Mouse (Mus musculus): Measurements from ENCODE around the gene Ap3d1. TPM values are rescaled to one million over a fixed set of nuclear protein-coding genes. Genes with fewer than 3 reads are reported as not detected.

Gene Ap3d1
- polyA plus RNA-seq, 1 experiment: 92.5 TPM

DNA sequence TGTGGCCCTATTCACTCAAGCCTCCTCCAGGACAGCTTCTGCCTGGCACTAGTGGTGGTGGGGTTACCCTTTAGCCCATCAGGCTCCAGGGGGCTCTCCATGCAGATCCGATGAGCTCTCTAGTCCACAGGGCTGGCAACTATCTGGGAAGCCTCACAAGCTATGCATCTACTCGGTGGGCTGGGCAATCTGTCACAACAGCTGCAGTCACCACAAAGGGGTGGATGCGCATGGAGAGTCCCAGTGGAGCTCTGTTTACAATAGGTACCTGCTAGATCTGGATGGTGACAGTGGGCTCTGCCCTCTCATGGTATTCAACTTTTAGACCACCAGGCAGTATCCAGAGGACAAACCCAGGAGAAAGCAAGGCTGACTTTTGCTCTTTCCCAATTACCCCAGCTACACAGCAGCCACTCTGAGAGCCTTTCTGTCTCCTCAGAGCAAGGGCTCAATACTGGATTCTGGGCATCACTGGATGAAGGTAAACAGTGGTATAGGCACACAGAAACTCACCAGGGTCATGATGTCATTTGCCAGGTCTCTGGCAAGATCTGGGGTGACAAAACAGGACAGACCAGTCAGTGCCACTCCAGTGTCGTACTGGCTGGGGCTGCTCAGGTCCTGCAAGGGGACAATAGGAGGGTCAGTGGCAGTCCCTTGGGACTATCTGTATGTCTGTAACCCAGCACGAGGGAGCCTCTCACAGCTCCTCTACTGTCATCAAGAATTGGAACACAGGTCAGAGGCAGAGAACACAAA, 14.5 kb downstream of the Ap3d1 start:
- Histone ChIP-seq H3K27ac (ENCODE audit: insufficient read depth, low read length) (no peak overlapping the region), H3K36me3 (ENCODE audit: control insufficient read depth, insufficient read depth, low read length) (peaks cover 63% of the 10 kb centered on the region), H3K27me3 (ENCODE audit: control insufficient read depth, insufficient read depth, low read length) (no peaks in the 10 kb centered on the region), H3K4me1 (ENCODE audit: control insufficient read depth, insufficient read depth, insufficient read length) (no peaks in the 10 kb centered on the region), H3K4me3 (ENCODE audit: extremely low read depth, insufficient read depth, insufficient read length) (no peak overlapping the region)
- DNase-seq (ENCODE audit: low read depth in 1 of 2, low spot score in 2 of 2): no peak
- 92% methylated on average over 5 of the region's 5 CpGs for WGBS
- TF ChIP-seq POLR2A (IDR thresholded peaks at IDR 0.05; ENCODE audit: low read depth, low read length) (no peak), CTCF (IDR thresholded peaks at IDR 0.05; ENCODE audit: extremely low read depth, insufficient read depth, insufficient read length, insufficient replicate concordance) (no peak)

GRCm38 (mm10) chr10:80717281-80717680, 24.8 kb downstream of the Ap3d1 start:
- Histone ChIP-seq H3K27me3 (ENCODE audit: control insufficient read depth, insufficient read depth, low read length) (no peaks in the 10 kb centered on the region), H3K4me1 (ENCODE audit: control insufficient read depth, insufficient read depth, insufficient read length) (no peaks in the 10 kb centered on the region), H3K4me3 (ENCODE audit: extremely low read depth, insufficient read depth, insufficient read length) (no peak overlapping the region), H3K27ac (ENCODE audit: insufficient read depth, low read length) (no peak overlapping the region), H3K36me3 (ENCODE audit: control insufficient read depth, insufficient read depth, low read length) (peaks cover 74% of the 10 kb centered on the region)
- TF ChIP-seq POLR2A (IDR thresholded peaks at IDR 0.05; ENCODE audit: low read depth, low read length): no peak
- TF ChIP-seq CTCF (IDR thresholded peaks at IDR 0.05; ENCODE audit: extremely low read depth, insufficient read depth, insufficient read length, insufficient replicate concordance): no peak
- 83% methylated on average over 1 of the region's 1 CpGs for WGBS
- no peak for DNase-seq (ENCODE audit: low read depth in 1 of 2, low spot score in 2 of 2)

GRCm38 (mm10) chr10:80710834-80711233, 31.2 kb downstream of the Ap3d1 start:
- no peak overlapping the region for H3K4me3 ChIP-seq (ENCODE audit: extremely low read depth, insufficient read depth, insufficient read length)
- peaks cover 63% of the 10 kb centered on the region for H3K36me3 ChIP-seq (ENCODE audit: control insufficient read depth, insufficient read depth, low read length)
- no peak for DNase-seq (ENCODE audit: low read depth in 1 of 2, low spot score in 2 of 2)
- TF ChIP-seq POLR2A (IDR thresholded peaks at IDR 0.05; ENCODE audit: low read depth, low read length) (no peak), CTCF (IDR thresholded peaks at IDR 0.05; ENCODE audit: extremely low read depth, insufficient read depth, insufficient read length, insufficient replicate concordance) (no peak)
- no peaks in the 10 kb centered on the region for H3K4me1 ChIP-seq (ENCODE audit: control insufficient read depth, insufficient read depth, insufficient read length)
- no peak overlapping the region for H3K27ac ChIP-seq (ENCODE audit: insufficient read depth, low read length)
- no peaks in the 10 kb centered on the region for H3K27me3 ChIP-seq (ENCODE audit: control insufficient read depth, insufficient read depth, low read length)
- WGBS: 68% methylated on average over 3 of the region's 3 CpGs

DNA sequence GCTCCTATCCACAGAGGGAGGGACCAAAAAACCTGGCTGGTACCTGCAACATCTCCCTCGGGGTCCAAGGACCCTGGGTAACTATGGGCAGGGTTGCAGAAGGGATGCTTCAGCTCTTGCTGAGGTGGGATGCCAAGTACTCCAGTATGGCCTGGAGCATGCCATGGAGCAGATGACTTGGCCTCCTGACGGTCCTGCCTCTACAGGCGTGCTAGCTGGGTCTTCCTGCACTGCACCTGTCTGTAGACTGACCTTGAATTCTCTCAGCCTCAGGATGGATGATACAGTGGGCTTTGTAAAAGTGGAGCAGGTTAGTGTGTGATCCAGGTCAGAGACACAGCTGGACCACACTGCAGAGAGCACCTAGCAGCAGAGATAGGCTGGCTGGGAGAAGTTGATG, 36.6 kb downstream of the Ap3d1 start:
- H3K27me3 ChIP-seq (ENCODE audit: control insufficient read depth, insufficient read depth, low read length): no peaks in the 10 kb centered on the region
- H3K27ac ChIP-seq (ENCODE audit: insufficient read depth, low read length): no peak overlapping the region
- no peak overlapping the region for H3K4me3 ChIP-seq (ENCODE audit: extremely low read depth, insufficient read depth, insufficient read length)
- peaks cover 8% of the 10 kb centered on the region; the same call in 1 of the 2 replicates for H3K4me1 ChIP-seq (ENCODE audit: control insufficient read depth, insufficient read depth, insufficient read length)
- DNase-seq (ENCODE audit: low read depth in 1 of 2, low spot score in 2 of 2): no peak
- 87% methylated on average over 3 of the region's 3 CpGs for WGBS
- H3K36me3 ChIP-seq (ENCODE audit: control insufficient read depth, insufficient read depth, low read length): peaks cover 27% of the 10 kb centered on the region
- TF ChIP-seq CTCF (IDR thresholded peaks at IDR 0.05; ENCODE audit: extremely low read depth, insufficient read depth, insufficient read length, insufficient replicate concordance) (no peak), POLR2A (IDR thresholded peaks at IDR 0.05; ENCODE audit: low read depth, low read length) (no peak)

GRCm38 (mm10) chr10:80705033-80705432, 37.0 kb downstream of the Ap3d1 start:
- WGBS: 75% methylated on average over 3 of the region's 3 CpGs
- peaks cover 23% of the 10 kb centered on the region for H3K36me3 ChIP-seq (ENCODE audit: control insufficient read depth, insufficient read depth, low read length)
- H3K4me1 ChIP-seq (ENCODE audit: control insufficient read depth, insufficient read depth, insufficient read length): peaks cover 10% of the 10 kb centered on the region; the same call in 1 of the 2 replicates
- TF ChIP-seq CTCF (IDR thresholded peaks at IDR 0.05; ENCODE audit: extremely low read depth, insufficient read depth, insufficient read length, insufficient replicate concordance): no peak
- TF ChIP-seq POLR2A (IDR thresholded peaks at IDR 0.05; ENCODE audit: low read depth, low read length): no peak
- H3K4me3 ChIP-seq (ENCODE audit: extremely low read depth, insufficient read depth, insufficient read length): no peak overlapping the region
- no peaks in the 10 kb centered on the region for H3K27me3 ChIP-seq (ENCODE audit: control insufficient read depth, insufficient read depth, low read length)
- no peak overlapping the region for H3K27ac ChIP-seq (ENCODE audit: insufficient read depth, low read length)
- no peak for DNase-seq (ENCODE audit: low read depth in 1 of 2, low spot score in 2 of 2)

GRCm38 (mm10) chr10:80704418-80704817, 37.6 kb downstream of the Ap3d1 start:
- H3K4me1 ChIP-seq (ENCODE audit: control insufficient read depth, insufficient read depth, insufficient read length): peaks cover 13% of the 10 kb centered on the region; the same call in 1 of the 2 replicates
- H3K27ac ChIP-seq (ENCODE audit: insufficient read depth, low read length): no peak overlapping the region
- H3K36me3 ChIP-seq (ENCODE audit: control insufficient read depth, insufficient read depth, low read length): peaks cover 17% of the 10 kb centered on the region
- DNase-seq (ENCODE audit: low read depth in 1 of 2, low spot score in 2 of 2): no peak
- no peaks in the 10 kb centered on the region for H3K27me3 ChIP-seq (ENCODE audit: control insufficient read depth, insufficient read depth, low read length)
- no peak overlapping the region for H3K4me3 ChIP-seq (ENCODE audit: extremely low read depth, insufficient read depth, insufficient read length)
- no peak for TF ChIP-seq CTCF (IDR thresholded peaks at IDR 0.05; ENCODE audit: extremely low read depth, insufficient read depth, insufficient read length, insufficient replicate concordance)
- TF ChIP-seq POLR2A (IDR thresholded peaks at IDR 0.05; ENCODE audit: low read depth, low read length): no peak
- WGBS: 94% methylated on average over 5 of the region's 5 CpGs

- no peak for TF ChIP-seq POLR2A (IDR thresholded peaks at IDR 0.05; ENCODE audit: low read depth, low read length)
- no peak for TF ChIP-seq CTCF (IDR thresholded peaks at IDR 0.05; ENCODE audit: extremely low read depth, insufficient read depth, insufficient read length, insufficient replicate concordance)
- no peak for DNase-seq (ENCODE audit: low read depth in 1 of 2, low spot score in 2 of 2)
- H3K27me3 ChIP-seq (ENCODE audit: control insufficient read depth, insufficient read depth, low read length): no peaks in the 10 kb centered on the region
- 90% methylated on average over 5 of the region's 5 CpGs for WGBS
- H3K27ac ChIP-seq (ENCODE audit: insufficient read depth, low read length): no peak overlapping the region
- H3K4me1 ChIP-seq (ENCODE audit: control insufficient read depth, insufficient read depth, insufficient read length): peaks cover 19% of the 10 kb centered on the region; the same call in 1 of the 2 replicates
- H3K36me3 ChIP-seq (ENCODE audit: control insufficient read depth, insufficient read depth, low read length): peaks cover 11% of the 10 kb centered on the region; the same call in 1 of the 2 replicates
- no peak overlapping the region for H3K4me3 ChIP-seq (ENCODE audit: extremely low read depth, insufficient read depth, insufficient read length)
Observed at GRCm38 (mm10) chr10:80703643-80704042, 38.4 kb downstream of the Ap3d1 start.
